Mouse (Mus musculus): Measurements from ENCODE around the gene Cd9. TPM values are rescaled to one million over a fixed set of nuclear protein-coding genes. Genes with fewer than 3 reads are reported as not detected.
A peak's percentile ranks its signal among the peaks of the same experiment; 100 is the strongest.

The Cd9 gene
- polyA plus RNA-seq, 1 experiment from 2014 or later = 118 TPM

DNA sequence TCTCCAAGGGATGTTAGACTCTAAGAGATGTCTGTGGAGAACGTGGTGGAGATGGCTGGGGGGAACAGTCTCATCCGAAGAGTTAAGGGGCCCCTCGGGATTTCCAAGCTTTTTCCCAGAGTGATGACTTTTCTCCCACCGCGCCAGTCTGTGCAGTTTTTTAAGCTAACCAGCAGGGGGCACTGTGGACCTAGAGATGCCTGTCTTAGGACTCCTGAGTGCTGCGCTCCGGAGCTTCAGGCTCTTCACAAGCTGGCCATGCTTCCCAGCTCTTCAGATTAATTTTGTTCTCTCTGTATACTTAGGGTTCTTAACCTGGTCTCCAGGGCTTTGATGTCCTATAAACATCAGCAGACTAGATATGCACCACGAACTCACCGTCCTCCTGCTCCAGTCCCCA lies 75.8 kb downstream of the Cd9 start:
- WGBS = 14% methylated on average over 9 of the region's 9 CpGs

DNA sequence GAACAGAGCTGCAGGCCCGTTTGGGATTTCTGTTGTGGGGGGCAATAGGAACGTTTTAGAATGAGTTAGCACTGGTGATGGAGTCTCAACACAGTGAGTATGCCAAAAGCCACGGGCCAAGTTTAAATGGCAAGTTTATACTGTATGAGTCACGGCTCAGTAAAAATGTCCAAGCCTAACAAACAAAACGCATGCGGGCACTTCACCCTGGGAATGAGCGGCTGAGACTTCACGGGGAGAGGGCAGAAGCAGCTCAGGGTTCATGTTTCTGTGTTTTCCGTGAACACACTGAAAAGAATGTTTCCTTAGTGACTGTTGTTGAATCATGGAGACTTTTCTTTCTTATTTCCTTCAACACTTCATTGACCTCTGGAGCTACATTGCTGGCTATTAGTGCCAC lies 81.3 kb downstream of the Cd9 start:
- Histone ChIP-seq H3K9me3 (ENCODE audit: control insufficient read depth, low read length) (no peaks in the 10 kb centered on the region), H3K4me2 (replicated peaks; ENCODE audit: low read depth, low read length) (no peak overlapping the region), H3K9ac (ENCODE audit: low read depth, low read length) (no peak overlapping the region), H3K4me3 (ENCODE audit: low read length) (no peak overlapping the region), H3K27ac (ENCODE audit: low read depth, low read length) (no peak overlapping the region), H3K27me3 (ENCODE audit: control insufficient read depth, insufficient read depth, low read length) (no peaks in the 10 kb centered on the region), H3K36me3 (ENCODE audit: control insufficient read depth, insufficient read depth, low read length) (no peaks in the 10 kb centered on the region), H3K4me1 (ENCODE audit: control insufficient read depth, insufficient read depth, low read length) (0 out of 2 replicates have a peak, but pooled peaks cover 2% of the 10 kb centered on the region)
- no peak; the same call in 1 of the 2 replicates for ATAC-seq (ENCODE audit: low FRiP score, low TSS enrichment)
- 55% methylated on average over 9 of the region's 9 CpGs for WGBS

More for the DNA sequence above, 75.8 kb downstream of the Cd9 start:
- Histone ChIP-seq H3K4me3 (ENCODE audit: low read length) (no peak overlapping the region), H3K9me3 (ENCODE audit: control insufficient read depth, low read length) (no peaks in the 10 kb centered on the region), H3K4me2 (replicated peaks; ENCODE audit: low read depth, low read length) (no peak overlapping the region), H3K9ac (ENCODE audit: low read depth, low read length) (no peak overlapping the region), H3K36me3 (ENCODE audit: control insufficient read depth, insufficient read depth, low read length) (no peaks in the 10 kb centered on the region), H3K4me1 (ENCODE audit: control insufficient read depth, insufficient read depth, low read length) (0 out of 2 replicates have a peak, but pooled peaks cover 6% of the 10 kb centered on the region), H3K27ac (ENCODE audit: low read depth, low read length) (no peak overlapping the region), H3K27me3 (ENCODE audit: control insufficient read depth, insufficient read depth, low read length) (no peaks in the 10 kb centered on the region)
- ATAC-seq (ENCODE audit: low FRiP score, low TSS enrichment) = peak; percentile 38; the same call in 1 of the 2 replicates

DNA sequence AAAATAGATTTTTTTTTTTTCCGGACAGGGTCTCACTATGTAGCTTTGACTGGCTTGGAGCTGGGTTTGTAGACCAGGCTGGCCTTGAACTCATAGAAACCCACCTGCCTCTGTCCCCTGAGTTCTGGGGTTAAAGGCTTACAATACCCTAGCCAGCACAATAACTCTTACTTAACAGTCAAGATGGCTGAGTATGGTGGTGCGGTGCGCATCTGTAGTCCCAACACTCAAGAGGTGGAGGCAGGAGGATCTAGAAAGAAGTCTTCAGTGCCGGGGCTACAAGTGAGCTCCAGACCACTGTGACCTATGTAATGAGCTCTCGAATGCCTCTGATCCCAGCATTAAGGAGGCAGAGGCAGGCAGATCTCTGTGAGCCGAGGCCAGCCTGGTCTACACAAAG lies 82.9 kb downstream of the Cd9 start:
- no peaks in the 10 kb centered on the region for H3K36me3 ChIP-seq (ENCODE audit: control insufficient read depth, insufficient read depth, low read length)
- H3K9me3 ChIP-seq (ENCODE audit: control insufficient read depth, low read length) = no peaks in the 10 kb centered on the region
- H3K4me2 ChIP-seq (replicated peaks; ENCODE audit: low read depth, low read length) = no peak overlapping the region
- H3K4me3 ChIP-seq (ENCODE audit: low read length) = no peak overlapping the region
- no peak overlapping the region for H3K27ac ChIP-seq (ENCODE audit: low read depth, low read length)
- no peak overlapping the region for H3K9ac ChIP-seq (ENCODE audit: low read depth, low read length)
- no peaks in the 10 kb centered on the region for H3K27me3 ChIP-seq (ENCODE audit: control insufficient read depth, insufficient read depth, low read length)
- no peak for ATAC-seq (ENCODE audit: low FRiP score, low TSS enrichment)
- 99% methylated on average over 6 of the region's 6 CpGs for WGBS
- H3K4me1 ChIP-seq (ENCODE audit: control insufficient read depth, insufficient read depth, low read length) = 0 out of 2 replicates have a peak, but pooled peaks cover 2% of the 10 kb centered on the region

DNA sequence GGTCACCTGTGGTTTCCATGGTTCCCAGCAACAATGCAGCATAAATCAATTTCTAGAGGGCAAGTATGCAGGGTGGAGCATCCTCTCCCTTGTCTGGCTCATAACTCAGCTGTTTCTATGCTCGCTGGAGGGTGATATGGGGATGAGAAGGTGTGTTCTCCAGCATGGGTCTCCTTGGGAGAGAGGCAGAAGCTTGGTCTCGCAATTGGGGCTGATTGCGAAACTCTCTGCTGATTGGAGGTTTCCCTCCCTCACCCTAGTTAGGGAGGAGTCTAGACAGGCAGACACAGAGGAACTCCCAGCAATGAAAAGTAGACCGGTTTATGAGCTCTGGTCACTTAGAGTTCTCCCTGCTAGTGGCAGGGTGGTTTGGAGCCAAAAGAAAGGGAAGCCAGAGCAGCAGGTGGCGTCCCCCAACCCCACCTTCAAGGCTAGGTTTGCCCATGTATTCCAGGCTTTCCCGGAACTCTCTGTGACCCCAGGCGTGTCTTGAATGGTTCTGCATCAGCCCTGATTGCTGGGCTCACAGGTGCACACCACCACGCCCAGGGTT lies 83.5 kb downstream of the Cd9 start:
- ATAC-seq (ENCODE audit: low FRiP score, low TSS enrichment) = no peak
- Histone ChIP-seq H3K27me3 (ENCODE audit: control insufficient read depth, insufficient read depth, low read length) (no peaks in the 10 kb centered on the region), H3K4me2 (replicated peaks; ENCODE audit: low read depth, low read length) (no peak overlapping the region), H3K4me1 (ENCODE audit: control insufficient read depth, insufficient read depth, low read length) (0 out of 2 replicates have a peak, but pooled peaks cover 2% of the 10 kb centered on the region), H3K27ac (ENCODE audit: low read depth, low read length) (no peak overlapping the region), H3K4me3 (ENCODE audit: low read length) (no peak overlapping the region), H3K36me3 (ENCODE audit: control insufficient read depth, insufficient read depth, low read length) (no peaks in the 10 kb centered on the region), H3K9ac (ENCODE audit: low read depth, low read length) (no peak overlapping the region), H3K9me3 (ENCODE audit: control insufficient read depth, low read length) (no peaks in the 10 kb centered on the region)
- WGBS = 56% methylated on average over 8 of the region's 8 CpGs

DNA sequence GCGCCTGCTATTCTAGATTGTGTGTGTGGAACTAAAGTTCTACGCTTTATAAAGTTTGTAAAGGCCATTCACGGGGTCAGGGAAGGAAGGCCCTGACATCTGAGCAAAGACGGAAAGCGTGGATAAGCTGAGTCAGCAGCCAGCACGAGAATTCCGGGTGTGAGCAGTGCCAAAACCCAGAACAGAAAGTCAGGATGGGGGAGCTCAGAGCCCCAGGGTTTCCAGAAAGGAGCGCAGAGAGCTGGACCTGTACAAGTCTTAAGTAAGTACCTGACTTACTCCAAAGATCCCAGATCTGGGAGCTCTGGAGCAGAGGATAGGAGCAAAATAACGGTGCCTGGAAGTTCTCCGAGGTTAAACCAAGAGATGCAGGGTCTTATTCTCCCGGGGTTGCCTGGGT lies 84.0 kb downstream of the Cd9 start:
- Histone ChIP-seq H3K36me3 (ENCODE audit: control insufficient read depth, insufficient read depth, low read length) (no peaks in the 10 kb centered on the region), H3K4me3 (ENCODE audit: low read length) (no peak overlapping the region), H3K9ac (ENCODE audit: low read depth, low read length) (no peak overlapping the region), H3K4me1 (ENCODE audit: control insufficient read depth, insufficient read depth, low read length) (0 out of 2 replicates have a peak, but pooled peaks cover 2% of the 10 kb centered on the region), H3K4me2 (replicated peaks; ENCODE audit: low read depth, low read length) (no peak overlapping the region), H3K27me3 (ENCODE audit: control insufficient read depth, insufficient read depth, low read length) (no peaks in the 10 kb centered on the region), H3K9me3 (ENCODE audit: control insufficient read depth, low read length) (no peaks in the 10 kb centered on the region), H3K27ac (ENCODE audit: low read depth, low read length) (no peak overlapping the region)
- 64% methylated on average over 11 of the region's 11 CpGs for WGBS
- ATAC-seq (ENCODE audit: low FRiP score, low TSS enrichment) = no peak

Other genes starting within 250 kb of the Cd9 start
- gene Tuba3a, start 208.7 kb downstream of the Cd9 start, polyA plus RNA-seq (2014; fragmentation: Nextera tagmentation; extraction: Ambion mirVana) = 0.29 TPM in 1 of 2 replicates, not detected in the other
- gene Ltbr, start 180.9 kb downstream of the Cd9 start, polyA plus RNA-seq (2014; fragmentation: Nextera tagmentation; extraction: Ambion mirVana) = 54.0 and 54.3 TPM in 2 replicates
- gene Scnn1a, start 174.1 kb downstream of the Cd9 start, polyA plus RNA-seq (2014; fragmentation: Nextera tagmentation; extraction: Ambion mirVana) = 2.5 and 3.3 TPM in 2 replicates
- gene Tnfrsf1a, start 145.4 kb downstream of the Cd9 start, polyA plus RNA-seq (2014; fragmentation: Nextera tagmentation; extraction: Ambion mirVana) = 67.1 and 69.3 TPM in 2 replicates
- 3.8 and 6.1 TPM in 2 replicates for gene Plekhg6, start 114.0 kb downstream of the Cd9 start, polyA plus RNA-seq (2014; fragmentation: Nextera tagmentation; extraction: Ambion mirVana)
- gene Vwf, start 52.0 kb upstream of the Cd9 start, polyA plus RNA-seq (2014; fragmentation: Nextera tagmentation; extraction: Ambion mirVana) = 2.4 and 5.2 TPM in 2 replicates
- 0.17 and 0.27 TPM in 2 replicates for gene Ano2, start 195.6 kb upstream of the Cd9 start, polyA plus RNA-seq (2014; fragmentation: Nextera tagmentation; extraction: Ambion mirVana)